Comparison of ENCODE assay signal across 23 mouse cellular contexts in genomic region chr15:31166543-31167105, GRCm38 (mm10). TPM values are rescaled to one million over a fixed set of nuclear protein-coding genes. Genes with fewer than 3 reads are reported as not detected.
A peak's percentile ranks its signal among the peaks of the same experiment; 100 is the strongest.
DNase-seq lines count a peak whose midpoint lies in the region; ATAC-seq and TF ChIP-seq lines count a peak whose summit lies in the region.
"Had no signal": no experiment of that assay in that cellular context is flagged by ENCODE, and none has a peak within 500 bp of the region (broad histone marks: within the 10 kb centered on the region; RNA-seq: fewer than 3 reads in every experiment).

No protein-coding gene starts in this region.

- no peaks in the 10 kb centered on the region for H3K9me3 ChIP-seq in CH12.LX (replicated peaks; ENCODE audit: low read length)
- no peaks in the 10 kb centered on the region for H3K9me3 ChIP-seq in limb, embryonic 10.5 days (replicated peaks)
- H3K9me3 ChIP-seq in liver, postnatal 0 days (ENCODE audit: low read length), result no peaks in the 10 kb centered on the region
- H3K9me3 ChIP-seq: forebrain, embryonic 13.5 days; heart, embryonic 10.5 days; liver, embryonic 13.5 days; lung, embryonic 15.5 days; midbrain, embryonic 10.5 days; neural tube, embryonic 15.5 days had no signal

- dilution Hi-C loops in CH12.LX (cut with MboI; ENCODE audit: extremely low pct_ligation_motif_present, extremely low pct_unique_long_range_greater_than_20kb, low sequenced_read_pairs), result no loop called here

- no peak overlapping the region for H3K9ac ChIP-seq in CH12.LX (ENCODE audit: insufficient read depth, low read depth)
- no peak overlapping the region for H3K9ac ChIP-seq in liver, postnatal 0 days (replicated peaks)
- H3K9ac ChIP-seq: forebrain, embryonic 13.5 days; liver, embryonic 13.5 days; lung, embryonic 15.5 days; neural tube, embryonic 15.5 days had no signal

- no peak for TF ChIP-seq POLR2A in CH12.LX (IDR thresholded peaks at IDR 0.05; ENCODE audit: low read depth, low read length)
- TF ChIP-seq POLR2A in myocyte (IDR thresholded peaks at IDR 0.05; ENCODE audit: insufficient read length, low read depth), result no peak

- no peak overlapping the region for H3K27ac ChIP-seq in CH12.LX (ENCODE audit: insufficient read depth, low read depth)
- no peak overlapping the region for H3K27ac ChIP-seq in limb, embryonic 10.5 days
- no peak overlapping the region for H3K27ac ChIP-seq in liver, postnatal 0 days (ENCODE audit: low read depth)
- H3K27ac ChIP-seq: forebrain, embryonic 13.5 days; gastrocnemius, adult 2 months; heart, embryonic 10.5 days; liver, embryonic 13.5 days; lung, embryonic 15.5 days; midbrain, embryonic 10.5 days; neural tube, embryonic 15.5 days; stomach, postnatal 0 days had no signal

- TF ChIP-seq RAD21 in CH12.LX (IDR thresholded peaks at IDR 0.05; ENCODE audit: low read depth, low read length), result no peak

- WGBS in limb, embryonic 10.5 days, result 86% methylated on average over 9 of the region's 9 CpGs
- 66% methylated on average over 9 of the region's 9 CpGs for WGBS in liver, postnatal 0 days (ENCODE audit: insufficient replicate concordance)

- H3K4me2 ChIP-seq in CH12.LX (ENCODE audit: insufficient read depth, low read depth, poor library complexity, severe bottlenecking), result peak overlapping the region; percentile 82
- H3K4me2 ChIP-seq in myocyte (ENCODE audit: low read depth), result peak overlapping the region; percentile 10
- no peak overlapping the region for H3K4me2 ChIP-seq in liver, postnatal 0 days (ENCODE audit: low read depth, low read length)
- H3K4me2 ChIP-seq: forebrain, embryonic 13.5 days; liver, embryonic 13.5 days; lung, embryonic 15.5 days; neural tube, embryonic 15.5 days had no signal

- in situ Hi-C loops in CH12.LX (cut with MboI; ENCODE audit: low pct_ligation_motif_present, low pct_unique_long_range_greater_than_20kb, low sequenced_read_pairs), result loop anchor here (5.0 kb wide), 1 partner anchor 81 kb away; no protein-coding TSS in a partner anchor

- H3K27me3 ChIP-seq in CH12.LX (replicated peaks) (no peaks in the 10 kb centered on the region), myocyte (ENCODE audit: control insufficient read depth, insufficient read depth, insufficient read length) (no peaks in the 10 kb centered on the region)
- no peaks in the 10 kb centered on the region for H3K27me3 ChIP-seq in limb, embryonic 10.5 days (ENCODE audit: low read depth, poor library complexity, severe bottlenecking)
- no peaks in the 10 kb centered on the region for H3K27me3 ChIP-seq in liver, postnatal 0 days (ENCODE audit: insufficient read depth, low read length)
- H3K27me3 ChIP-seq: forebrain, embryonic 13.5 days; liver, embryonic 13.5 days; lung, embryonic 15.5 days; neural tube, embryonic 15.5 days had no signal

- peak; percentile 62 for DNase-seq in CD4-positive helper T cell, adult 2 months (ENCODE audit: low read depth, low spot score)
- DNase-seq in CH12.LX (ENCODE audit: extremely low read depth), result peak; percentile 53
- DNase-seq in thymus, postnatal 36 days, result peak; percentile 23 to 30
- DNase-seq in limb, embryonic 10.5 days (ENCODE audit: low spot score), result no peak
- DNase-seq in liver, postnatal 0 days, result no peak
- DNase-seq: adrenal gland, adult 2 months; cerebellum, adult 8-10 months; gastrocnemius, adult 2 months; kidney, postnatal 36 days; liver, embryonic 13.5 days; lung, postnatal 36 days; right cerebral cortex, adult 18-20 months had no signal

- H3K4me3 ChIP-seq in CH12.LX (replicated peaks in 1 of 3; ENCODE audit: low read depth in 2 of 3, low read length in 2 of 3, poor library complexity in 1 of 3) (no peak overlapping the region), myocyte (no peak overlapping the region)
- no peak overlapping the region for H3K4me3 ChIP-seq in limb, embryonic 10.5 days
- no peak overlapping the region for H3K4me3 ChIP-seq in liver, postnatal 0 days (ENCODE audit: low read depth, low read length)
- H3K4me3 ChIP-seq: forebrain, embryonic 13.5 days; gastrocnemius, adult 2 months; heart, embryonic 10.5 days; liver, embryonic 13.5 days; lung, embryonic 15.5 days; midbrain, embryonic 10.5 days; neural tube, embryonic 15.5 days had no signal

- peaks cover 6 to 21% of the 10 kb centered on the region in 2 experiments for H3K4me1 ChIP-seq in CH12.LX (ENCODE audit: control insufficient read depth in 1 of 2, insufficient read depth in 2 of 2)
- no peaks in the 10 kb centered on the region for H3K4me1 ChIP-seq in limb, embryonic 10.5 days
- H3K4me1 ChIP-seq in liver, postnatal 0 days (ENCODE audit: insufficient read depth), result no peaks in the 10 kb centered on the region
- H3K4me1 ChIP-seq: forebrain, embryonic 13.5 days; heart, embryonic 10.5 days; liver, embryonic 13.5 days; lung, embryonic 15.5 days; neural tube, embryonic 15.5 days had no signal

- no peaks in the 10 kb centered on the region for H3K79me2 ChIP-seq in CH12.LX (replicated peaks; ENCODE audit: control insufficient read depth, extremely low read depth, insufficient read depth, poor library complexity, severe bottlenecking)
- no peaks in the 10 kb centered on the region for H3K79me2 ChIP-seq in myocyte (ENCODE audit: control insufficient read depth, insufficient read depth)

- no peak for ATAC-seq in megakaryocyte progenitor cell, adult 5-6 weeks (replicated peaks; ENCODE audit: poor library complexity)
- no peak for ATAC-seq in liver, postnatal 0 days
- ATAC-seq: forebrain, embryonic 13.5 days; hindbrain, embryonic 16.5 days; intestine, postnatal 0 days; midbrain, embryonic 16.5 days had no signal

- no peak overlapping the region for H3ac ChIP-seq in myocyte (ENCODE audit: control insufficient read depth, insufficient read length)

- no peaks in the 10 kb centered on the region for H3K36me3 ChIP-seq in CH12.LX (replicated peaks in 1 of 2; ENCODE audit: control insufficient read depth in 1 of 2, insufficient read depth in 1 of 2, low read length in 1 of 2)
- no peaks in the 10 kb centered on the region for H3K36me3 ChIP-seq in myocyte (ENCODE audit: control insufficient read depth, insufficient read depth)
- no peaks in the 10 kb centered on the region for H3K36me3 ChIP-seq in limb, embryonic 10.5 days
- no peaks in the 10 kb centered on the region for H3K36me3 ChIP-seq in liver, postnatal 0 days (replicated peaks; ENCODE audit: insufficient read depth, low read length)
- H3K36me3 ChIP-seq: heart, embryonic 10.5 days; liver, embryonic 13.5 days; lung, embryonic 15.5 days; midbrain, embryonic 10.5 days; neural tube, embryonic 15.5 days had no signal

- TF ChIP-seq EP300 in CH12.LX (IDR thresholded peaks at IDR 0.05; ENCODE audit: low read length), result no peak
- TF ChIP-seq EP300 in liver, postnatal 0 days (IDR thresholded peaks at IDR 0.05; ENCODE audit: low read depth), result no peak

- no peak for TF ChIP-seq CTCF in CH12.LX (conservative IDR thresholded peaks at IDR 0.05 in 1 of 2, IDR thresholded peaks at IDR 0.05 in 1 of 2; ENCODE audit: low read depth in 2 of 2, low read length in 2 of 2)
- no peak for TF ChIP-seq CTCF in liver, postnatal 0 days (IDR thresholded peaks at IDR 0.05; ENCODE audit: low read depth)

TF ChIP-seq in CH12.LX, 34 proteins besides CTCF, POLR2A, EP300 and RAD21:
- TF ChIP-seq TBP (conservative IDR thresholded peaks at IDR 0.05; ENCODE audit: low read depth, low read length), result no peak
- TF ChIP-seq E2F4 (IDR thresholded peaks at IDR 0.05; ENCODE audit: insufficient replicate concordance, low read depth, low read length), result no peak
- TF ChIP-seq MEF2A (IDR thresholded peaks at IDR 0.05; ENCODE audit: borderline replicate concordance, low read depth, low read length), result peak; percentile 59; the same call in 1 of the 2 replicates
- peak; percentile 37; the same call in 1 of the 2 replicates for TF ChIP-seq ETS1 (conservative IDR thresholded peaks at IDR 0.05; ENCODE audit: low read depth, low read length)
- TF ChIP-seq TCF12 (IDR thresholded peaks at IDR 0.05; ENCODE audit: low read depth, low read length), result peak; percentile 11; the same call in 1 of the 2 replicates
- no peak for TF ChIP-seq RCOR1 (conservative IDR thresholded peaks at IDR 0.05; ENCODE audit: low read depth, low read length)

TF ChIP-seq in myocyte, 11 proteins besides CTCF, POLR2A, EP300 and RAD21:
- TF ChIP-seq E2F4 (IDR thresholded peaks at IDR 0.05; ENCODE audit: insufficient read depth) (no peak), MYOG (IDR thresholded peaks at IDR 0.05; ENCODE audit: control insufficient read depth in 1 of 3, insufficient read depth in 1 of 3, insufficient read length in 2 of 3, low read depth in 2 of 3) (peak in 2 of 3 experiments; percentile 29 to 40), MYOD1 (IDR thresholded peaks at IDR 0.05; ENCODE audit: control insufficient read depth in 1 of 3, insufficient read length in 2 of 3, low read depth in 2 of 3) (peak in 2 of 3 experiments; percentile 15 to 61)

RNA-seq across cellular contexts. Expression of gene Dap, which starts 57.5 kb away (rescaled TPM):
- total RNA-seq in CH12.LX (2012; rRNA removed) (11.1 and 12.6 TPM in 2 replicates), CH12.LX (2014; rRNA removed) (12.2 and 15.1 TPM in 2 replicates)
- polyA plus RNA-seq in CH12.LX (2012; ENCODE audit: insufficient read length, low read depth) (50.2 and 69.8 TPM in 2 replicates), myocyte (2012; fragmentation: generic; extraction: Trizol) (417 TPM)
- 98.8 and 118 TPM in 2 replicates for total RNA-seq in megakaryocyte progenitor cell, adult 5-6 weeks (2015)
- 82.2 and 87.6 TPM in 2 replicates for total RNA-seq in megakaryocyte progenitor cell, adult 5-6 weeks (2017)
- 34.6 and 42.8 TPM in 2 replicates for polyA plus RNA-seq in limb, embryonic 10.5 days (2016; fragmentation: Nextera tagmentation; extraction: Ambion mirVana)
- 75.9 and 77.8 TPM in 2 replicates for polyA plus RNA-seq in liver, postnatal 0 days (2015; fragmentation: Nextera tagmentation; extraction: Ambion mirVana)

Comparison
In these comparisons a context has a peak if more than half of its experiments do, and no peak if none do; other contexts are left out.
1. DNase-seq: peak in CD4-positive helper T cell, adult 2 months (single experiment), CH12.LX (single experiment) and thymus, postnatal 36 days (2 of 2); none in limb, embryonic 10.5 days (single experiment) and liver, postnatal 0 days (single experiment).